Mouse (Mus musculus): Measurements from ENCODE around the gene Ptprt.

DNA sequence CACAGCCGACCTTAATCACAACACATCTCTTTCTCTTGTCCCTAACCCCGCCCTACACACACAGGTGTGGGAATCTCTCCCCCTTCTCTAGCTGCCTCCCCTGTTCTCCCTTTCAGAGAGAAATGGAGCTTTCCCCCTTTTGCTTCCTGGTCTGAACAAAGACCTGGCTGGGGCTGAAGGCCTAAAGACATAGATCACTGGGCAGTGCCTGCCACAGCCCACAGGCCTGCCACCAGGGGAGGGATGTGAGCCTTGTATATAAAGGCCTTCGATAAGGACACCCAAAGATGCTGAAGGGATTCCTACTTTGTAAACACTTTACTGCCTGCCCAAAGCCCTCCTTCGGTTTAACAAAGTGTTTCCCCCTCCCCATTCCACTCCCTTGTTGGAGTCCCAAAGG lies 786 bp upstream of the Ptprt start:
- no peak for TF ChIP-seq POLR2A (IDR thresholded peaks at IDR 0.05; ENCODE audit: low read depth, low read length)
- no peak for TF ChIP-seq CTCF (IDR thresholded peaks at IDR 0.05; ENCODE audit: extremely low read depth, insufficient read length, insufficient replicate concordance, low read depth, low read length)
